Mouse (Mus musculus): ENCODE results near the gene Spg7.

Gene Spg7

DNA sequence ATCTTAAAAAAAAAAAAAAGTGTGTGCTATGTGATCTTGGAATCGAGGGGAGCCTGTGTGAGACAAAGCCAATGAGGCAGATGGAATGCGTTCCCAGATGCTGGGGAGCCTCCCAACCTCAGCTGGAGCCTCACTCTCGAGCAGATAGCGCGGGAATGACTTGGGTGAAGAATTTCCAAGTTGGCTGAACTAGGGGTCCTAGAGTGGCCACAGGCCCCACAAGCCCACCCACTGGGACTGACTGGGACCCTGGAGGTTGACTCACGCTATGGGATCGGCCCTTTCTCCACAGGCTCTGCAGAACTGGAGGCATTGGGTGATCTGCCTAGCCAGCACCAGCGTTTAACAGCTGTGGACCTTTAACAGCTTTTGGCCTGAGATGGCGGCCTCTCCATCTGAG is 73.5 kb downstream of the Spg7 start:
- no peak for DNase-seq

DNA sequence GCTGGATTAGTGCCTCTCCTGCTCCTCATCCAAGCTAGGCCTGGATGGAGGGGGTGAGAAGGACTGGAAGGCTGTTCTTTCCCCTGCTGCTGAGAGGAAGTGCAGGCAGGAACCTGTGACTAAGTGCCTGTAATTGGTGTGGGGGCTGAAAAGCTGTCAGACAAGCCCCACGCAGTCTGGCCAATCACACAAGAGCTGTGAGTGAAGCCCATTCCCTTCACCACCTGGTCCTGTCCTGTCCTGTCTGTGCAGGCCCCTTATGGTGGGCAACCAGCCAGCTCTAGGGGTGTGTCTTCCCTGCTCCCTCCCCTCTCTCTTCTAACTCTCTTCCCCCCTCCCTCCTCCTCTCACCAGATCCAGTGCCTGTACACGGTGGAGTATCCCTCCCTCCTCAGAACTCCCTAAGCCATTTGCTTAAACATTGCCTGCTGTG is 74.9 kb downstream of the Spg7 start:
- DNase-seq = no peak

DNA sequence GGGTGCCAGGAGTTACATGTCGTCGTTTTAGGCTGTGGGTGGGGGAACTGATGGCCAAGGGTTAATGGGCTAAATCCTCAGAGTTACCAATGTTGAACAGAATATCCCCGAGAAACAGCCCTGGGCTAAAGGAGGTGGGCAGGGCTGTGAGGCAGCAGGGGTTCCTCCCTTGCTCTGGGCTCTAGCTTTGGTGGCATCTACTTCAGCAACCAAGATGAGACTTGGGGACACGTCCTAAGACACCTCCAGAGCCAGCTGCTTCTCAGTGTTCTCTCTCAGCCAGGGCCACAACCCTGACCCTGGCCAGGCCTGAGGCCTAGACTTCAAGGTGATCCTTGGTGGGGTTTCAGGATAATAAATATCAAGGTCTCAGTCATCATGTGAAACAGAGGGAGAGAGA is 76.0 kb downstream of the Spg7 start:
- no peak for DNase-seq

DNA sequence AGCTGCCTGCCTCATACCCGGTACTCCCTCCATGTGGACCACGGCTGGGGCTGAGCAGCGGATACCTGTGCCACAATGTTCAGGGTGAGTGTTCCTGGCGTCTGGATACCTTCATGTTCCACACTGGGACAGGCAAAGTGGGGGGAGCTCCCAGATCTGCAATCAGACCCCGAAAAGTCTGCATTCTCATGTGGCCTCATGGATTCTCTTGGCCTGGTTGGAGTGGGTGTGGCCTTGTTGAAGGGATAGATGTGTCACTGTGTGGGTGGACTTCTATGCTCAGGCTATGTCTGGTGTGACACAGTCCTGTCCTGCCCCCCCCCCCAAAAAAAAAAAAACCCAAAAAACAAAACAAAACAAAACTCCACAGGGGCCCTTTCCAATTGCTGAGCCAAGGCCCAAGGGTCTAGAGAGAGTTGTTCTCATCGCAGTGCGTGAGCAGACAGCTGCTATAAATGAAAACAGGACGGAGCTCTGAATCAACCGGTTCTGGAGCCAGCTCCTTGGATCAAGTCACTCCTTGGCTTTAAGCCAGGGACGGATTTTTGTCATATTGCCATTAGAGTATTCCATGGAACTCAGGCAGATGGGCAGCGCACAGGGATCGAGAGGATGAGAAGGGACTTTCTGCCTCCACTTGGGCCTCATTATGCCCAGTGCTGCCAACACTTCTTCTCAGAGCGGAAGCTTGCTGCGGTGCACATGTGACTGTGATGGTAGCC is 79.2 kb downstream of the Spg7 start:
- DNase-seq = peak; percentile 81

DNA sequence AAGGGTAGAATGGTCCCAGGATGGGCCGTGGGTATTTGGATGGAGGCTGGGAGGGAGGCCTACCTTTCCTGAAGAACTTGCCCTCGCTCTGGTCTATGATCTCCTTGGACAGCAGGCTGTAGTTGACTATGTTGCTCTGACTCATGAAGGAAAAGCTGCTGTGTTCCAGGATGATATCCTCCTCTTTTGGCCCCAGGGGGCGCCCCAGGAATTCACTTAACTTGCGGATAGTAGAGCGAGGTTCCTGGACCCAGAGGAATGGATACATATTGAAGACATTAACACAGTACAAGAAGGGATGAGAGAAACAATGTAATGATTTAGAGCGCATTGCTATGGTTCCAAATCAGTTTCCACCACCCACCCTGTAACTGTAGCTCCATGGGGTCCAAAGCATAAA is 82.5 kb downstream of the Spg7 start:
- no peak for DNase-seq

DNA sequence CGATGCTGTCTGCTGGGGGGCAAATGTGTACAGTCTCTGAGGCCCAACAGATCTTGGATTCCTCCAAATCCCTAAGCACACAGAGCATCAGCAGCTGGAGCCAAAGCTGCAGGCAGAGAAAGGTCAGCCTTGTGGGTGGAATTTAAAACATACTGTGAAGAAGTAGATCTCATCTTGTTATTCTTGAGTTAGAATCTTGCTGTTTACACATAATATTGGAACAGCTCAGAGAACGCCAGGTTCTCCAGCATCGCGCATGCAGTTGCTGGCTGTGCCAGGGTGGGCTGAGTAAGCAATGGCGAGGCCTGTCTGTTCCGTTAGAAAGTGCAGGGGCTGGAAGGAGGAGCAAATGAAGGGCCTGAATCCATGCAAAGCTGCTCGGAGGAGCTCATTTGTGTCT is 83.6 kb downstream of the Spg7 start:
- no peak for DNase-seq
